Mouse (Mus musculus): ENCODE results near the gene Cntn4.

The Cntn4 gene

DNA sequence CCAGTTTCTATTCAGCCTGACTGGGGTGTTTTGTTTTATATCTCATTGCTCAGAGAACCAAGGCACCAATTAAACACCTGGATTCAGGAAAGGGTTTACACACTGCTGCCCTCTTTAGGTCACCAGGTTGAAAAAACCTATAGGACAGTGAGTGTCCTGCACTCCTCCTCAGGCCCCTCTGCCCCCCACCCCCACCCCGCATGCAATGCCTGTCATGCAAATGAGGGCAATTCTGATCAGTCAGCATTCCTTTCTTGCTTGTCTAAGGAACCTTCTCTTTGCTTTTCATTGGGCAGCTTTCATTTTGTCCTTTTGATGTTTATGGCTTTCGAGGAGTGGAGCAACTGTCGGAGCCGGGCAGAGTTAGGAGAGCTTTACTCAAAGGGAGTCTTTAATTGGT is 969.5 kb downstream of the Cntn4 start:
- DNase-seq (ENCODE audit: low spot score), result no peak

GRCm38 (mm10) chr6:106663780-106664651 is 986.6 kb downstream of the Cntn4 start:
- DNase-seq (ENCODE audit: low spot score), result peak; percentile 64

GRCm38 (mm10) chr6:106675581-106675980 is 998.1 kb downstream of the Cntn4 start:
- no peak for DNase-seq (ENCODE audit: low spot score)

GRCm38 (mm10) chr6:106701931-106702330 is 1024.5 kb downstream of the Cntn4 start:
- DNase-seq (ENCODE audit: low spot score), result no peak

GRCm38 (mm10) chr6:106705506-106706035 is 1028.1 kb downstream of the Cntn4 start:
- no peak for DNase-seq (ENCODE audit: low spot score)

DNA sequence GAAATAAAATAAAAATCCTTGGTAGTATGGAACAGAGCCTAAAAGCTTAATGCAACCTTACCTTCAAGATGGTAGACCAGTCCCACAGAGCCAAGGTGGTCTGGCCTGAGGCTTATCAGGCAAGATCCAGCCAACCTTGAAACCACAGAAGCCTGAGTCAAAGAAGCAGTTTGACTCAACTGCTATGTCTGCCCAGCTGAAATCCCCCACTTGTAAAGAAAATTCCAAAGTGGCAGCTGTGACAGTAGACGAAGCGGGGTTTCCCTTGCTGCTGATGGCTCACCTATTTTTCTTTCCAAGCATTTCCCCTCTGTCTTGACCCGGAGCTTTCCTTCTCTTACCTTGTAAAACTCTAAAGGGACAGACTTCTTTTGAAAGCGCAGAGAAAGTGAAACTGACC is 1048.2 kb downstream of the Cntn4 start:
- DNase-seq (ENCODE audit: low spot score), result no peak

- no peak for DNase-seq (ENCODE audit: low spot score)
Measured at GRCm38 (mm10) chr6:106726078-106726477, 1048.6 kb downstream of the Cntn4 start.

DNA sequence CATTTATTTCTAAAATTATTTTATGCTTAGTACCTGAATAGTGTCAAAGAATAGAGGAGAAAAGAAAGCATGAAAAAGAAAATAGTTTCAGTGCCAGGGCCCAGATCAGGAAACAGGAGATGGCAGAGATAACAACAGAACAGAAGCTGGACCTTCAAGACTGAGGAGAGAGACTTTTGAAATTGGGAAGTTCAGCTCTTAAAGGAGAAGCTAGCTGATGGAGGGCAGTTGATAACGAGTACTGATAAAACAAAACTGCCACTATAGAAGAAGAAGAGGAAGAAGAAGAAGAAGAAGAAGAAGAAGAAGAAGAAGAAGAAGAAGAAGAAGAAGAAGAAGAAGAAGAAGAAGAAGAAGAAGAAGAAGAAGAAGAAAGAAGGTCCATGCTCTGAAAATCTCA is 1050.2 kb downstream of the Cntn4 start:
- no peak for DNase-seq (ENCODE audit: low spot score)

DNA sequence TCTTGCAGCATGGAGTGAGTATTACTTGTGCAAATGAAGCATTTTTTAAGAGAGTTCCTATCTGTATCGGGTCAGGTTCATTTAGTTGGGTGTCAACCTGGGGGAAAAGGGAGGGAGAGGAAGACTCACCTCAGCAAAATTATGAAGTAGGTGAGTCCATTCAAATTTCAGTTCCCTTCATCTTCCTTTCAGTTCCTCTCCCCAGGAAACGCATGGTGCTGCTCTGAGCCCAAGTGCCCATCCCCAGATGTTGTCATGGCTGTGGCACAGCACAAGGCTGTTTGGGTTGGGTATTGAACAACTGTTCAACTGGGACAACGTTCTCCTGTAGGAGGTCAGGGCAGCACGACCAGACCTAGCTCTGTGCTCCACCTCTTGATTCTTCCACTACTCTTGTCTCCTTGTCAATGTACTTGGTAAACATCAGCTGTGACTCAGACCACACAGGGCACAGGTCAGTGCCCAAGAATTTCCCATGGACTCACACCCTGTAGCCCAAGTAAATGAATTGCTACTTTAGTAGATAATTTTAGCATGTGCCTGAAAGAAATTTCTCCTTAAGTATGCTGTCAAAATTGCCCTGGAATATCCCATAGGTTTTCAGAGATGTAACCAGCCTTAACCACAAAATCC is 1052.3 kb downstream of the Cntn4 start:
- DNase-seq (ENCODE audit: low spot score), result no peak

DNA sequence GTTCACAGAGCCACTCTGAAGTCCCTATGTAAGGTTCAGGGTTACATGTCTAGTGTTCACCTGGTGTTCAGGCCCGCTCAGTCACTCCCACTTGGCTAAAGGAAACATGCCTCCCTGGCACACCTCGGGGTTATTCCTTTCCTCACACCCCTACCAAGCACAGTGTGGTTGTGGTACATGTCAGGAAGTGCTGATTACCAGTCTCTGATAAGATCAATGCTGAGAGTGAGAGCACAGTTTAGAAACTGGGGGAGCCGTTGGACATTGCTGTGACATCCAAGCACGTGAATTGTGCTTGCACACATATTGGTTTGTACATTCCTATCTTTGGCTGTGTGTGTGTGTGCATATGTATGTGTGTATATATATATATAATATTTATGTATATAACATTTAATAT is 1055.1 kb downstream of the Cntn4 start:
- no peak for DNase-seq (ENCODE audit: low spot score)

DNA sequence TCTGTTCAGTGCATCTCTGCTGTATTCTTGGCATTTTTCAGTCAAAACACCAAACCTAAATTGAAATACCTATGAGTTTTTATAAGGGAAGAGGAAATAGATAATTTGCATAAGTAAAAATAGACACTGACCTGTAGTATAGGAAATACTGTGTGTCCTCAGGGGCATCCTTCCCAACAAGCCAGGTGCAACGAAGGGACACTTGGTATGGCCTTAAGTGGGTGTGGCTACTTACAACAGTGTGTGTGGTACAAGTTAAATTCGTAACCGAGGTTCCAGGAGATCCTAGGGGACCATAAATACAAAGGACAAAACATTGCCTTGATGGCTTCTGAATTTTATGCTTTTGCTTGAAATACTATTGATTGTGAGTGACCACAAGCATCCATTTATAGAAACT is 1060.8 kb downstream of the Cntn4 start:
- no peak for DNase-seq (ENCODE audit: low spot score)

DNA sequence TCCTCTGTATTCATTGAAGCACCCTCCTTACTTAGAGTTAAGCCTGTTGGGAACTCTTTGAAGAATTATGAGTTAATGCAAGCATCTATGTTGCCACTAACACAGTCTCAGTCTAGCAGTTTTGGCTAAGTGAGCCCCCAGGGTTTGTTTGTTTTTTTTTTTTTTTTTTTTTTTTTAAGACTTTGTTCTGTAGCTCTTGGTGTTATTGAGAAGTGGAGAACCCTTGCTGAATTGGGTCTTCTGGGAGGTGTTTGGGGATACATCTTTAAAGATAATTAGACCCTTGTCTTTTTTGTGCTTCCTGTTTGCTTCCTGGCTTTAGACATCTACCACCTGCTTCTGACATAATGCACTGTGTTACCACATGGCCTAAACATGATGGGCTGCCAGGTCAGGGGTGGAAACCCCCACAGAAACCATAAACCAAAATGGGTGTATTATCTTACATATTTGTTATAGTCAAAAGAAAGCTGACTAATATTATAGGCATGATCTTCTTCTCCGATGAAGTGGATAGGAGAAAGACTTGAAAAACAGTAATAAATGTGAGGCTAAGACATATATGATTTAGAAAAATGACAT is 1062.9 kb downstream of the Cntn4 start:
- DNase-seq (ENCODE audit: low spot score), result no peak

DNA sequence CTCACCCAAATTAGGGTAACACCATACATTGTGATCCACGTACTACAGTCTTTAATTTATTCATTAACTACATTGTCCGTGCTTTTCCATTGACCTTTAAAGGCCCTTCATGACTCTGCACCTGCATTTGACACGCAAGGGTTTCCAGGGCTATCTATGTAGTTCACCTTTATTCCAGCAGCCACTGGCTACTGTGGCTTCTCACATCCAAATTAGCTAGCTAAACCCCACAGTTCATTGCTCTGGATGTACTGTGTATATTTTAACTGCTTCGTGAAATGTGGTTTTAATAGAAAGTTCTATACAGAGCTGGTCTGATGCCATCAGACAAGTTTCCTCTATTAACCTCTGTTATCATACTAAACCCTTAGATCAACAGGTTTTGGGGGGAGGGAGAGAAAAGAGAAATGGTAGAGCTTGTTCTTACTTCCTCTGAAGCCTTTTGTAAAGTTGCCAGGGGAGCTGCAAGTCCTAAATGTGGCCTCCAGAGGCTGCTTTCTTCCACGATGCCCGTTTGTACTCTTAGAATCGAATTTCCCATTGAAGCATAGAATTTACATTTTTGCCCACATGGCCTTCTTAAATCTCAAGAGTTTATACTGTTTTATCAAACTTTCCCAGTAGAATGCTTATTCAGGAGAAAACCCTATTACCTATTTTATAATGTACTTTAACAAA is 1066.2 kb downstream of the Cntn4 start:
- no peak for DNase-seq (ENCODE audit: low spot score)

GRCm38 (mm10) chr6:106745673-106746394 is 1068.4 kb downstream of the Cntn4 start:
- no peak for DNase-seq (ENCODE audit: low spot score)

DNA sequence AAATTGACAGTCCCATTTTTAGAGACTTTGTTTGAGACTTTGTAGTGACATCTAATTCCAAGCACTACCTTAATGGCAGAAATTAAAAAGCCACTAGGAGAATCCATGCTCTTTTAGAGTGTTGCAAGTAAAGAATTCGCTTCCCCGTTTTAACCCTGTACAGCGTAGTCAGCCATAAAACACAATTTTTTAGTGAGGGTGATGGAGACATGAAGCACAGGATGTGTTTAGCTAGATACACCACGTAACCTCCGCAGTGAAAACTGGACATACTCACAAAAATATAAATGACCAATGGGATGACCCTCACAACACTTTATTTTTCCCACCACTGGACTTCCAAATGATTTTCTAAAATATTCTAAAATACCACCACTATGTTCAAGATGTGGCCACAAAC is 1069.8 kb downstream of the Cntn4 start:
- DNase-seq (ENCODE audit: low spot score), result no peak

DNA sequence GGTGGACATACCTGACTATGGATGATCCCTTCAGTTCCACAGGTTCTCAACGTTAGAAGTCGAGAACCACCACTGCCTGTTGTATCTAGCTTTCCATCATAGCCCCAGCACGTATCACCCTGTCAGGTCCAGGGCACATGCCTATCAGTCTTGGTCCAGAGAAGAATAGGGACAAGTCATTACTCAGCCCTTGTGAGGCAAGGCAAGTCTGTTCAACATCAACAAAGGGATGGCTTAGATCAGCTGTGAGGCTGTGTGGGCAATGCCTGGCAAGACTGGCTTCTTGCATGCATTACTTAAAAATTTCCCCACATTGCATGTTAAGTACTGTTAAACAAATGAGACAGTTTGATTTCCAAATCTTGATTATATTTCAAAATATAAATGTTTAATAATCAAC is 1070.3 kb downstream of the Cntn4 start:
- DNase-seq (ENCODE audit: low spot score), result no peak

Data from testis, postnatal 10 days (tissue).